Mouse (Mus musculus) liver, embryonic 11.5 days (tissue): ENCODE results near the gene Polr2c. TPM values are rescaled to one million over a fixed set of nuclear protein-coding genes. Genes with fewer than 3 reads are reported as not detected.

Source experiments
- ATAC-seq: fragments of 200-750 bp; cut with Nextera tagmentation; replicated peaks from 2 replicates; pipeline ENCODE4 v1.8.0; 2017; ENCODE audit warnings: moderate number of reproducible peaks, mild to moderate bottlenecking, moderate TSS enrichment, moderate library complexity; ENCODE audit not compliant: low FRiP score
- DNase-seq: peaks from one replicate; pipeline ENCODE4 v3.0.0-alpha.2; 2017; ENCODE audit warnings: low spot score
- H3K27ac ChIP-seq: fragments of 300-500 bp; sonication (generic); 2 replicates; pipeline ENCODE4 v1.5.1; 2014; ENCODE audit warnings: mild to moderate bottlenecking, low read depth, low read length, control low read depth
- H3K27me3 ChIP-seq: fragments of 300-500 bp; sonication (generic); replicated peaks from 2 replicates; pipeline ENCODE4 v1.6.1; 2014; ENCODE audit warnings: low read length, mixed read lengths; ENCODE audit not compliant: control insufficient read depth, insufficient read depth
- H3K36me3 ChIP-seq: fragments of 300-500 bp; sonication (generic); 2 replicates; pipeline ENCODE4 v1.6.1; 2014; ENCODE audit warnings: mild to moderate bottlenecking, low read length, moderate library complexity, mixed read lengths; ENCODE audit not compliant: control insufficient read depth, insufficient read depth
- H3K4me1 ChIP-seq: fragments of 300-500 bp; sonication (generic); replicated peaks from 2 replicates; pipeline ENCODE4 v1.6.1; 2014; ENCODE audit warnings: low read length, mixed read lengths; ENCODE audit not compliant: control insufficient read depth, insufficient read depth
- H3K4me2 ChIP-seq: fragments of 300-500 bp; sonication (generic); 2 replicates; pipeline ENCODE4 v1.6.1; 2014; ENCODE audit warnings: mild to moderate bottlenecking, control low read depth, moderate library complexity
- H3K4me3 ChIP-seq: fragments of 300-500 bp; sonication (generic); 2 replicates; pipeline ENCODE4 v1.5.1; 2014; ENCODE audit warnings: low read depth, low read length, control low read depth
- H3K9ac ChIP-seq: fragments of 300-500 bp; sonication (generic); 2 replicates; pipeline ENCODE4 v1.6.1; 2014; ENCODE audit warnings: low read depth, low read length, control low read depth
- H3K9me3 ChIP-seq: fragments of 300-500 bp; sonication (generic); 2 replicates; pipeline ENCODE4 v1.6.1; 2016; ENCODE audit warnings: low read length, inconsistent platforms, mixed read lengths; ENCODE audit not compliant: control insufficient read depth
- WGBS: fragments of 180-500 bp; shearing (Covaris S2); extraction: QIAGEN DNeasy Blood & Tissue Kit; methylation state at CpG from one replicate; pipeline ENCODE4 v1.1.7; 2014; 5-methylcytosine and 5-hydroxymethylcytosine counted together
- polyA plus RNA-seq: library from polyadenylated mRNA; unstranded; fragments of >200 nt; fragmentation: Nextera tagmentation; extraction: Ambion mirVana; gene quantifications from 2 replicates; pipeline ENCODE4 v1.2.1, GENCODE M21; 2014

Polr2c gene
- polyA plus RNA-seq, 1 experiment from 2014 or later: 162 TPM

- ATAC-seq (peak; percentile 39), DNase-seq (no peak)
- peaks cover 9% of the 10 kb centered on the region for H3K27me3 ChIP-seq
- no peaks in the 10 kb centered on the region for H3K36me3 ChIP-seq
- H3K27ac ChIP-seq: peak within 1 kb of the TSS; percentile 52
- peaks cover 55% of the 10 kb centered on the region for H3K4me1 ChIP-seq
- peak within 1 kb of the TSS; percentile 76 for H3K4me3 ChIP-seq
- H3K9me3 ChIP-seq: no peaks in the 10 kb centered on the region
- peak within 1 kb of the TSS; percentile 73 for H3K9ac ChIP-seq
- WGBS: 2% methylated on average over 47 of the region's 51 CpGs
- peak within 1 kb of the TSS; percentile 97 for H3K4me2 ChIP-seq
Observed at GRCm38 (mm10) chr8:94917851-94918495, 60.7 kb downstream of the Polr2c start, which contains the start of gene Ccdc102a. Ccdc102a (minus strand) TSS chr8:94918098.

DNA sequence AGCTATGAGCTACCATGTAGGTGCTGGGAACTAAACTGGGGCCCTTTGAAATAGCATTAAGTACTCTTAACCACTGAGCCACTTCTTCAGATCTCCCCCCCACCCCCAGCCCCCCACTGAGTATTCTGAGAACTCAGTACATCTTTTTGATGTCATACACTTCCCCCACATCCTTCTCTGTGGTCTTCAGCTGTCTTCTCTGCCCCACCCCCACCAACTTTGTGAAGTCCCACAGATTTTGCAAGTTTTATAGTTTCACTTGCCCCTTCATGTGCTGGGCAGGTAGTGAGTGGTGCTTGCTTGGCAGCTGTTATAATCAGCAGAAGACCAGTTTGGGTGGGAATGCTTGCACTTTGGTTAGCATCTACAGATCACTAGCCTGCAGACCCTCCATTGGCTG is 62.0 kb downstream of the Polr2c start:
- H3K4me1 ChIP-seq: peaks cover 56% of the 10 kb centered on the region
- DNase-seq (no peak), ATAC-seq (no peak)

GRCm38 (mm10) chr8:94922176-94922575 is 64.9 kb downstream of the Polr2c start:
- Histone ChIP-seq H3K27me3 (no peaks in the 10 kb centered on the region), H3K36me3 (no peaks in the 10 kb centered on the region), H3K4me2 (peak overlapping the region; percentile 59), H3K9ac (peak overlapping the region; percentile 46; the same call in 1 of the 2 replicates), H3K4me1 (peaks cover 36% of the 10 kb centered on the region), H3K27ac (peak overlapping the region; percentile 90), H3K4me3 (no peak overlapping the region), H3K9me3 (no peaks in the 10 kb centered on the region)
- no peak for DNase-seq
- WGBS: 48% methylated on average over 6 of the region's 6 CpGs
- no peak for ATAC-seq

More for the DNA sequence above, 62.0 kb downstream of the Polr2c start:
- Histone ChIP-seq H3K4me3 (no peak overlapping the region), H3K9ac (no peak overlapping the region), H3K27ac (no peak overlapping the region), H3K27me3 (no peaks in the 10 kb centered on the region), H3K4me2 (no peak overlapping the region), H3K36me3 (no peaks in the 10 kb centered on the region), H3K9me3 (no peaks in the 10 kb centered on the region)

DNA sequence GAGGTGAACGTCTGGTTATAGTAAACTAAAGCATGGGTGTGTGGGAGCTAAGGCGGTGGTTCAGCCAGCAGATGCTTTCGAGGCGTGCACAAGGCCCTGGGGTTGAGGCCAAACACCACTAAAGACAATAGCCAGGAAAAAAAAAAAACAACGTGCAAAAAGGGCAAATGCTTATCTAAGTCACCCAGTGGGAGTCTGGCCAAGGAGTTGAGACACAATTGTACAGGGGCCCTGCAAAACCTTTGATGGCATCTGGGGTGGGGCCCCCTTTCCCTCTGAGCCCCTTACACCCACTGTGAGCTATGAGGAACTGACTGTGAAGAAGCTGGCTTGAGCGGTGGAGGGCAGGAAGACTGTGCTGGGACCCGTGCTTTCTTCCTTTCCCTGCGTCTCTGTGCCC is 65.4 kb downstream of the Polr2c start:
- H3K27ac ChIP-seq: peak overlapping the region; percentile 90
- H3K27me3 ChIP-seq: no peaks in the 10 kb centered on the region
- WGBS: 16% methylated on average over 8 of the region's 8 CpGs
- H3K4me3 ChIP-seq: peak overlapping the region; percentile 24; the same call in 1 of the 2 replicates
- peak overlapping the region; percentile 52 for H3K9ac ChIP-seq
- DNase-seq (no peak), ATAC-seq (peak; percentile 80)
- H3K4me2 ChIP-seq: peak overlapping the region; percentile 59
- H3K9me3 ChIP-seq: no peaks in the 10 kb centered on the region
- H3K36me3 ChIP-seq: no peaks in the 10 kb centered on the region
- H3K4me1 ChIP-seq: peaks cover 36% of the 10 kb centered on the region

Other genes starting within 250 kb of the Polr2c start
- gene Arl2bp, start 190.8 kb upstream of the Polr2c start, polyA plus RNA-seq: 28.8 and 33.5 TPM in 2 replicates
- gene Pllp, start 161.2 kb upstream of the Polr2c start, polyA plus RNA-seq: 3.4 and 4.5 TPM in 2 replicates
- gene Ccl22, start 111.9 kb upstream of the Polr2c start, polyA plus RNA-seq: not detected in 2 replicates
- 0.53 and 0.78 TPM in 2 replicates for gene Cx3cl1, start 85.4 kb upstream of the Polr2c start, polyA plus RNA-seq
- 0.62 and 1.3 TPM in 2 replicates for gene Ccl17, start 47.0 kb upstream of the Polr2c start, polyA plus RNA-seq
- 82.2 and 82.9 TPM in 2 replicates for gene Coq9, start 19.1 kb upstream of the Polr2c start, polyA plus RNA-seq
- 94.8 and 99.5 TPM in 2 replicates for gene Ciapin1, start 19.1 kb upstream of the Polr2c start, polyA plus RNA-seq
- 13.2 and 13.9 TPM in 2 replicates for gene Dok4, start 18.9 kb downstream of the Polr2c start, polyA plus RNA-seq
- 16.4 and 17.6 TPM in 2 replicates for gene Ccdc102a, start 60.6 kb downstream of the Polr2c start, polyA plus RNA-seq
- gene Adgrg5, start 66.2 kb downstream of the Polr2c start, polyA plus RNA-seq: 1.9 and 2.0 TPM in 2 replicates
- gene Adgrg1, start 117.3 kb downstream of the Polr2c start, polyA plus RNA-seq: 125 and 137 TPM in 2 replicates
- 11.8 and 11.9 TPM in 2 replicates for gene Adgrg3, start 160.2 kb downstream of the Polr2c start, polyA plus RNA-seq
- 0.26 TPM in 1 of 2 replicates, not detected in the other for gene Drc7, start 197.7 kb downstream of the Polr2c start, polyA plus RNA-seq
- gene Katnb1, start 223.7 kb downstream of the Polr2c start, polyA plus RNA-seq: 25.1 and 26.6 TPM in 2 replicates